Mouse (Mus musculus) liver, embryonic 15.5 days (tissue): ENCODE measurements at regions not wholly inside any gene's neighbourhood (a gene's known extent, or its start where the extent isn't known, plus 50 kb on each side); places are given as distances from the start of the nearest gene placed in this dataset.

ENCODE experiments used
- ATAC-seq: fragments of 200-750 bp; cut with Nextera tagmentation; 2 replicates; pipeline ENCODE4 v1.8.0; 2017; ENCODE audit warnings: moderate number of reproducible peaks, mild to moderate bottlenecking, moderate library complexity; ENCODE audit not compliant: insufficient read depth
- H3K27ac ChIP-seq: fragments of 300-500 bp; sonication (generic); replicated peaks from 2 replicates; pipeline ENCODE4 v1.5.1; 2015; ENCODE audit warnings: mild to moderate bottlenecking, inconsistent platforms
- H3K27me3 ChIP-seq: fragments of 300-500 bp; sonication (generic); 2 replicates; pipeline ENCODE4 v1.6.1; 2015; ENCODE audit warnings: mild to moderate bottlenecking, inconsistent platforms
- H3K36me3 ChIP-seq: fragments of 300-500 bp; sonication (generic); replicated peaks from 2 replicates; pipeline ENCODE4 v1.6.1; 2015; ENCODE audit warnings: moderate library complexity, mild to moderate bottlenecking, inconsistent platforms
- H3K4me1 ChIP-seq: fragments of 300-500 bp; sonication (generic); replicated peaks from 2 replicates; pipeline ENCODE4 v1.6.1; 2015; ENCODE audit warnings: inconsistent platforms
- H3K4me2 ChIP-seq: fragments of 300-500 bp; sonication (generic); 2 replicates; pipeline ENCODE4 v1.6.1; 2015; ENCODE audit warnings: moderate library complexity, mild to moderate bottlenecking, inconsistent platforms
- H3K4me3 ChIP-seq: fragments of 300-500 bp; sonication (generic); replicated peaks from 2 replicates; pipeline ENCODE4 v1.5.1; 2015; ENCODE audit warnings: mild to moderate bottlenecking, inconsistent platforms
- H3K9ac ChIP-seq: fragments of 300-500 bp; sonication (generic); 2 replicates; pipeline ENCODE4 v1.6.1; 2015; ENCODE audit warnings: moderate library complexity, mild to moderate bottlenecking, inconsistent platforms
- H3K9me3 ChIP-seq: fragments of 300-500 bp; sonication (generic); replicated peaks from 2 replicates; pipeline ENCODE4 v1.6.1; 2016; ENCODE audit warnings: inconsistent platforms
- WGBS: fragments of 180-500 bp; shearing (Covaris S2); methylation state at CpG from one replicate; pipeline ENCODE4 v1.1.7; 2015; ENCODE audit warnings: mixed read lengths; ENCODE audit not compliant: insufficient replicate concordance; 5-methylcytosine and 5-hydroxymethylcytosine counted together

- Histone ChIP-seq H3K27me3 (no peaks in the 10 kb centered on the region), H3K4me2 (no peak overlapping the region), H3K27ac (no peak overlapping the region), H3K9ac (no peak overlapping the region), H3K4me1 (no peaks in the 10 kb centered on the region), H3K9me3 (no peaks in the 10 kb centered on the region), H3K4me3 (no peak overlapping the region), H3K36me3 (no peaks in the 10 kb centered on the region)
- WGBS, result 63% methylated on average over 5 of the region's 5 CpGs
- ATAC-seq, result no peak
Measured at GRCm38 (mm10) chr4:124542696-124543095, 67.9 kb downstream of the 3100002H09Rik start.

GRCm38 (mm10) chr4:124538471-124538870 is 72.1 kb downstream of the 3100002H09Rik start:
- Histone ChIP-seq H3K9me3 (no peaks in the 10 kb centered on the region), H3K27ac (no peak overlapping the region), H3K36me3 (no peaks in the 10 kb centered on the region), H3K9ac (no peak overlapping the region), H3K27me3 (no peaks in the 10 kb centered on the region), H3K4me1 (no peaks in the 10 kb centered on the region), H3K4me3 (no peak overlapping the region), H3K4me2 (no peak overlapping the region)
- ATAC-seq, result no peak
- WGBS, result 72% methylated on average over 5 of the region's 5 CpGs

GRCm38 (mm10) chr4:124537681-124538080 is 72.9 kb downstream of the 3100002H09Rik start:
- WGBS, result 71% methylated on average over 5 of the region's 5 CpGs
- Histone ChIP-seq H3K9ac (no peak overlapping the region), H3K4me1 (no peaks in the 10 kb centered on the region), H3K9me3 (no peaks in the 10 kb centered on the region), H3K4me3 (no peak overlapping the region), H3K27ac (no peak overlapping the region), H3K4me2 (no peak overlapping the region), H3K36me3 (no peaks in the 10 kb centered on the region), H3K27me3 (no peaks in the 10 kb centered on the region)
- no peak for ATAC-seq

- Histone ChIP-seq H3K27me3 (no peaks in the 10 kb centered on the region), H3K27ac (no peak overlapping the region), H3K36me3 (no peaks in the 10 kb centered on the region), H3K9ac (no peak overlapping the region), H3K4me3 (no peak overlapping the region), H3K4me1 (no peaks in the 10 kb centered on the region), H3K4me2 (no peak overlapping the region), H3K9me3 (no peaks in the 10 kb centered on the region)
- no peak for ATAC-seq
- WGBS, result 42% methylated on average over 6 of the region's 6 CpGs
Measured at GRCm38 (mm10) chr4:124533614-124534013, 77.0 kb downstream of the 3100002H09Rik start.

- WGBS, result 70% methylated on average over 9 of the region's 9 CpGs
- H3K36me3 ChIP-seq, result no peaks in the 10 kb centered on the region
- H3K9ac ChIP-seq, result no peak overlapping the region
- no peak for ATAC-seq
- H3K27ac ChIP-seq, result no peak overlapping the region
- H3K4me1 ChIP-seq, result no peaks in the 10 kb centered on the region
- no peaks in the 10 kb centered on the region for H3K9me3 ChIP-seq
- no peaks in the 10 kb centered on the region for H3K27me3 ChIP-seq
- no peak overlapping the region for H3K4me2 ChIP-seq
- H3K4me3 ChIP-seq, result no peak overlapping the region
Measured at GRCm38 (mm10) chr4:124530596-124530995, 80.0 kb downstream of the 3100002H09Rik start.

GRCm38 (mm10) chr4:124526822-124527221 is 83.8 kb downstream of the 3100002H09Rik start:
- Histone ChIP-seq H3K4me1 (no peaks in the 10 kb centered on the region), H3K9me3 (no peaks in the 10 kb centered on the region), H3K4me3 (no peak overlapping the region), H3K27ac (no peak overlapping the region), H3K4me2 (no peak overlapping the region), H3K9ac (no peak overlapping the region), H3K27me3 (no peaks in the 10 kb centered on the region; the same call in 1 of the 2 replicates), H3K36me3 (no peaks in the 10 kb centered on the region)
- ATAC-seq, result no peak
- 57% methylated on average over 10 of the region's 10 CpGs for WGBS

- no peaks in the 10 kb centered on the region for H3K36me3 ChIP-seq
- no peaks in the 10 kb centered on the region; the same call in 1 of the 2 replicates for H3K27me3 ChIP-seq
- WGBS, result 61% methylated on average over 9 of the region's 9 CpGs
- no peaks in the 10 kb centered on the region for H3K9me3 ChIP-seq
- H3K4me1 ChIP-seq, result no peaks in the 10 kb centered on the region
- no peak overlapping the region for H3K4me3 ChIP-seq
- no peak overlapping the region for H3K27ac ChIP-seq
- H3K4me2 ChIP-seq, result no peak overlapping the region
- ATAC-seq, result no peak
- no peak overlapping the region for H3K9ac ChIP-seq
Measured at GRCm38 (mm10) chr4:124526362-124526761, 84.2 kb downstream of the 3100002H09Rik start.

- 57% methylated on average over 9 of the region's 9 CpGs for WGBS
- no peak overlapping the region for H3K9ac ChIP-seq
- no peaks in the 10 kb centered on the region; the same call in 1 of the 2 replicates for H3K27me3 ChIP-seq
- no peaks in the 10 kb centered on the region for H3K9me3 ChIP-seq
- ATAC-seq, result no peak
- no peak overlapping the region for H3K27ac ChIP-seq
- no peaks in the 10 kb centered on the region for H3K36me3 ChIP-seq
- no peaks in the 10 kb centered on the region for H3K4me1 ChIP-seq
- H3K4me2 ChIP-seq, result no peak overlapping the region
- no peak overlapping the region for H3K4me3 ChIP-seq
Measured at GRCm38 (mm10) chr4:124520309-124520708, 90.3 kb downstream of the 3100002H09Rik start.

- no peaks in the 10 kb centered on the region for H3K9me3 ChIP-seq
- 49% methylated on average over 16 of the region's 16 CpGs for WGBS
- ATAC-seq, result no peak
Measured at GRCm38 (mm10) chr4:124511761-124512160, 98.8 kb downstream of the 3100002H09Rik start.

GRCm38 (mm10) chr4:124510816-124511215 is 99.8 kb downstream of the 3100002H09Rik start:
- Histone ChIP-seq H3K9ac (no peak overlapping the region), H3K4me3 (no peak overlapping the region), H3K27me3 (no peaks in the 10 kb centered on the region; the same call in 1 of the 2 replicates), H3K9me3 (no peaks in the 10 kb centered on the region), H3K4me1 (no peaks in the 10 kb centered on the region), H3K27ac (no peak overlapping the region), H3K36me3 (no peaks in the 10 kb centered on the region), H3K4me2 (no peak overlapping the region)
- no peak for ATAC-seq
- 36% methylated on average over 3 of the region's 3 CpGs for WGBS

More at GRCm38 (mm10) chr4:124511761-124512160, 98.8 kb downstream of the 3100002H09Rik start:
- no peak overlapping the region for H3K27ac ChIP-seq
- H3K4me2 ChIP-seq, result no peak overlapping the region
- no peaks in the 10 kb centered on the region for H3K4me1 ChIP-seq
- H3K4me3 ChIP-seq, result no peak overlapping the region
- no peaks in the 10 kb centered on the region for H3K36me3 ChIP-seq
- H3K9ac ChIP-seq, result no peak overlapping the region
- H3K27me3 ChIP-seq, result no peaks in the 10 kb centered on the region

GRCm38 (mm10) chr4:124509695-124510094 is 100.9 kb downstream of the 3100002H09Rik start:
- no peak overlapping the region for H3K27ac ChIP-seq

GRCm38 (mm10) chr4:124506083-124506647 is 104.4 kb downstream of the 3100002H09Rik start:
- no peaks in the 10 kb centered on the region; the same call in 1 of the 2 replicates for H3K27me3 ChIP-seq
- no peak overlapping the region for H3K27ac ChIP-seq
- WGBS, result 37% methylated on average over 10 of the region's 10 CpGs
- no peaks in the 10 kb centered on the region for H3K9me3 ChIP-seq
- H3K4me3 ChIP-seq, result no peak overlapping the region
- no peak for ATAC-seq
- H3K4me1 ChIP-seq, result no peaks in the 10 kb centered on the region
- H3K4me2 ChIP-seq, result no peak overlapping the region
- H3K9ac ChIP-seq, result no peak overlapping the region
- no peaks in the 10 kb centered on the region for H3K36me3 ChIP-seq

More at GRCm38 (mm10) chr4:124509695-124510094, 100.9 kb downstream of the 3100002H09Rik start:
- no peaks in the 10 kb centered on the region for H3K36me3 ChIP-seq
- H3K9me3 ChIP-seq, result no peaks in the 10 kb centered on the region
- H3K4me1 ChIP-seq, result no peaks in the 10 kb centered on the region
- H3K4me2 ChIP-seq, result no peak overlapping the region
- no peak for ATAC-seq
- H3K9ac ChIP-seq, result no peak overlapping the region
- H3K27me3 ChIP-seq, result no peaks in the 10 kb centered on the region; the same call in 1 of the 2 replicates
- H3K4me3 ChIP-seq, result no peak overlapping the region
- 59% methylated on average over 5 of the region's 5 CpGs for WGBS
